Mouse (Mus musculus) liver, embryonic 15.5 days (tissue): ENCODE results near the gene Ucp2. TPM values are rescaled to one million over a fixed set of nuclear protein-coding genes. Genes with fewer than 3 reads are reported as not detected.

Experiments used
- ATAC-seq: fragments of 200-750 bp; cut with Nextera tagmentation; 2 replicates; pipeline ENCODE4 v1.8.0; 2017; ENCODE audit warnings: moderate number of reproducible peaks, mild to moderate bottlenecking, moderate library complexity; ENCODE audit not compliant: insufficient read depth
- H3K27ac ChIP-seq: fragments of 300-500 bp; sonication (generic); replicated peaks from 2 replicates; pipeline ENCODE4 v1.5.1; 2015; ENCODE audit warnings: mild to moderate bottlenecking, inconsistent platforms
- H3K27me3 ChIP-seq: fragments of 300-500 bp; sonication (generic); 2 replicates; pipeline ENCODE4 v1.6.1; 2015; ENCODE audit warnings: mild to moderate bottlenecking, inconsistent platforms
- H3K36me3 ChIP-seq: fragments of 300-500 bp; sonication (generic); replicated peaks from 2 replicates; pipeline ENCODE4 v1.6.1; 2015; ENCODE audit warnings: moderate library complexity, mild to moderate bottlenecking, inconsistent platforms
- H3K4me1 ChIP-seq: fragments of 300-500 bp; sonication (generic); replicated peaks from 2 replicates; pipeline ENCODE4 v1.6.1; 2015; ENCODE audit warnings: inconsistent platforms
- H3K4me2 ChIP-seq: fragments of 300-500 bp; sonication (generic); 2 replicates; pipeline ENCODE4 v1.6.1; 2015; ENCODE audit warnings: moderate library complexity, mild to moderate bottlenecking, inconsistent platforms
- H3K4me3 ChIP-seq: fragments of 300-500 bp; sonication (generic); replicated peaks from 2 replicates; pipeline ENCODE4 v1.5.1; 2015; ENCODE audit warnings: mild to moderate bottlenecking, inconsistent platforms
- H3K9ac ChIP-seq: fragments of 300-500 bp; sonication (generic); 2 replicates; pipeline ENCODE4 v1.6.1; 2015; ENCODE audit warnings: moderate library complexity, mild to moderate bottlenecking, inconsistent platforms
- H3K9me3 ChIP-seq: fragments of 300-500 bp; sonication (generic); replicated peaks from 2 replicates; pipeline ENCODE4 v1.6.1; 2016; ENCODE audit warnings: inconsistent platforms
- WGBS: fragments of 180-500 bp; shearing (Covaris S2); methylation state at CpG from one replicate; pipeline ENCODE4 v1.1.7; 2015; ENCODE audit warnings: mixed read lengths; ENCODE audit not compliant: insufficient replicate concordance; 5-methylcytosine and 5-hydroxymethylcytosine counted together
- polyA plus RNA-seq: library from polyadenylated mRNA; unstranded; fragments of >200 nt; fragmentation: Nextera tagmentation; extraction: Ambion mirVana; gene quantifications from 2 replicates; pipeline ENCODE4 v1.2.1, GENCODE M21; 2015

Ucp2 gene
- 734 and 787 TPM in 2 replicates for polyA plus RNA-seq

DNA sequence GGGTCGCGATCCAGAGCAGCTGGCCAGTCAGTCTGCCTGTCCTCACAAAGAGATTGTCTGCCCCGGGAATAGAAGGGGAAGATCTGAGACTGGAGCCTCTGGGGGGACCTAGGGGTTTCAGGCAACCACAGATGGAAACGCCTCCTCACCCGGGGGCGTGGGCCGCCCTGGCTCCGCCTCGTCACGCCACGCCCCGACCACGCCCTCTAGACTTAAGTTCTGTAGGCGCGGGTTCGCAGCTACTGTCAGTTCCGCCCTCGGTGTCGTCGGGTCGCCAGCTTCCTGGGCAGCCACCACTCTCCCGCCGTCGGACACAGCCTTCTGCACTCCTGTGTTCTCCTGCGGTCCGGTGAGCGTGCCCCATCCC is at the start of gene Ucp2:
Gene Ucp2 (plus strand): TSS at position 221 of the 367 bp plus-strand sequence.
- Histone ChIP-seq H3K4me2 (peak within 1 kb of the TSS; percentile 93), H3K27ac (peak within 1 kb of the TSS; percentile 93), H3K9me3 (no peaks in the 10 kb centered on the region), H3K4me1 (peaks cover 54% of the 10 kb centered on the region), H3K36me3 (peaks cover 42% of the 10 kb centered on the region), H3K9ac (peak within 1 kb of the TSS; percentile 90), H3K27me3 (no peaks in the 10 kb centered on the region), H3K4me3 (peak within 1 kb of the TSS; percentile 79)
- peak; percentile 84 for ATAC-seq
- 0% methylated on average over 27 of the region's 27 CpGs for WGBS

DNA sequence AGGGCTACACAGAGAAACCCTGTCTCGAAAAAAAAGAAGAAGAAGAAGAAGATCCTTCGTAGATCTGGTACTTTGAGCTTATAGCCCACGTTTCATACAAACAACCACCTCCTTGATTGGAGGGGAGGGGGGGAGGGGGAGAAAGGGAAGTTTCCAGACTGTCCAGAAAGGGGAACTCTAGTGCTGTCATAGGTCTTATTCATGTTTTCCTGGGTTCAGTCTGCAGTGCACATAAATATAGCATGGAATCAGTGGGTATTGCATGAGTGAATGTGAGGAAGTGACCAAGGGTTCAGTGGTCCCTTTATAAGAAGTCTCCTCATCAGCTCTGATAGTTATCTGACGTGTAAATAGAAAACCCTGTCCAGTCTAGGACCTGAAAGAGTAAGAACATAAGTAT is 49.4 kb upstream of the Ucp2 start:
- H3K27ac ChIP-seq, result no peak overlapping the region
- H3K4me2 ChIP-seq, result no peak overlapping the region
- ATAC-seq, result no peak
- H3K36me3 ChIP-seq, result peaks cover 79% of the 10 kb centered on the region
- H3K27me3 ChIP-seq, result no peaks in the 10 kb centered on the region
- no peaks in the 10 kb centered on the region for H3K9me3 ChIP-seq
- 37% methylated on average over 4 of the region's 4 CpGs for WGBS
- H3K4me3 ChIP-seq, result no peak overlapping the region
- H3K4me1 ChIP-seq, result no peaks in the 10 kb centered on the region; the same call in 1 of the 2 replicates
- H3K9ac ChIP-seq, result no peak overlapping the region

DNA sequence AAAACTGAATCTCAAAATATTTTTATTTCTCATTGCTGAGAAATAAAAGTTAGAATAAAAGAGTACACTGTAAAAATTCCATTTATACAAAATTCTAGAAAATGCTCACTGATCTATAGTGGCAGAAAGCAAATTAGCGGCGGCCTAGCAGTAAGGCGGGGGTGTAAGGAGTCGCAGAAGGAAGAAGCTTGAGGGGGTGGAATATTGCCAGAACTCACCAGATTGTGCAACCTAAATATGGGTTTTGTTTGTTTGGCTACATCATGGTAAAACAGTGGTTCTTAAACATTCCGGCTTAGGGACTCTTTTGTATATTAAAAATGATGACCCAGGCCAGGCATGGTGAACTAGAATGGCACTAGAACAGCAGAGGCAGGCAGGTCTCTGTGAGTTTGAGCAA is 46.9 kb upstream of the Ucp2 start:
- WGBS, result 94% methylated on average over 5 of the region's 5 CpGs
- no peak overlapping the region for H3K27ac ChIP-seq
- no peaks in the 10 kb centered on the region for H3K27me3 ChIP-seq
- no peak for ATAC-seq
- no peaks in the 10 kb centered on the region for H3K9me3 ChIP-seq
- H3K4me2 ChIP-seq, result no peak overlapping the region
- peaks cover 84% of the 10 kb centered on the region for H3K36me3 ChIP-seq
- no peak overlapping the region for H3K4me3 ChIP-seq
- no peak overlapping the region for H3K9ac ChIP-seq
- no peaks in the 10 kb centered on the region; the same call in 1 of the 2 replicates for H3K4me1 ChIP-seq

- Histone ChIP-seq H3K4me1 (no peaks in the 10 kb centered on the region; the same call in 1 of the 2 replicates), H3K4me3 (no peak overlapping the region), H3K36me3 (peaks cover 86% of the 10 kb centered on the region), H3K4me2 (no peak overlapping the region), H3K9me3 (no peaks in the 10 kb centered on the region), H3K27ac (no peak overlapping the region), H3K9ac (no peak overlapping the region), H3K27me3 (no peaks in the 10 kb centered on the region)
- WGBS, result 87% methylated on average over 12 of the region's 12 CpGs
- ATAC-seq, result no peak
Measured at GRCm38 (mm10) chr7:100448530-100448929, 44.6 kb upstream of the Ucp2 start.

DNA sequence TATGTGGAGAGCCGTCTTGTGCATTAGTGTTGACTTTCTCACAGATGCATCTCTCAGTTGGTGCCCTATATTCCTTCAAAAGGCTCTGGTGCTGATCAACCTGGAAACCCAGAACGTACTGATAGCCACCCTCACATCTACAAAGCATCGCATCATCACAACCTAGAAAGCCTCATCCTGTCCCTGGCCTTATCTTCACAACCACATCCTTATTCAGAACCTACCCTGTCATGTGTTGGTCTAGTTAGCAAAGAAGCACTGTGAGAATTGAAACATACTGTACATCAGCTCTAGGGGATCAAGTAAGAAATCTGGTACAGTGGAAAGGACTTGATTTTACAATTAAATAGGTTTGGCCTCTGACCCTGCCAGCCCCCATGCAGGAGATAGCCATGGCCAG is 44.2 kb upstream of the Ucp2 start:
- H3K9me3 ChIP-seq, result no peaks in the 10 kb centered on the region
- H3K4me1 ChIP-seq, result no peaks in the 10 kb centered on the region; the same call in 1 of the 2 replicates
- H3K9ac ChIP-seq, result no peak overlapping the region
- H3K36me3 ChIP-seq, result peaks cover 86% of the 10 kb centered on the region
- no peak overlapping the region for H3K27ac ChIP-seq
- no peaks in the 10 kb centered on the region for H3K27me3 ChIP-seq
- no peak for ATAC-seq
- H3K4me3 ChIP-seq, result no peak overlapping the region
- 50% methylated on average over 3 of the region's 3 CpGs for WGBS
- no peak overlapping the region for H3K4me2 ChIP-seq

- no peaks in the 10 kb centered on the region for H3K27me3 ChIP-seq
- H3K9ac ChIP-seq, result peak overlapping the region; percentile 45
- ATAC-seq, result peak; percentile 88
- H3K9me3 ChIP-seq, result no peaks in the 10 kb centered on the region
- H3K36me3 ChIP-seq, result peaks cover 66% of the 10 kb centered on the region
- 24% methylated on average over 1 of the region's 1 CpGs for WGBS
- peaks cover 59% of the 10 kb centered on the region for H3K4me1 ChIP-seq
- H3K27ac ChIP-seq, result peak overlapping the region; percentile 100
- H3K4me3 ChIP-seq, result no peak overlapping the region
- peak overlapping the region; percentile 39 for H3K4me2 ChIP-seq
Measured at GRCm38 (mm10) chr7:100458153-100458552, 35.0 kb upstream of the Ucp2 start.

DNA sequence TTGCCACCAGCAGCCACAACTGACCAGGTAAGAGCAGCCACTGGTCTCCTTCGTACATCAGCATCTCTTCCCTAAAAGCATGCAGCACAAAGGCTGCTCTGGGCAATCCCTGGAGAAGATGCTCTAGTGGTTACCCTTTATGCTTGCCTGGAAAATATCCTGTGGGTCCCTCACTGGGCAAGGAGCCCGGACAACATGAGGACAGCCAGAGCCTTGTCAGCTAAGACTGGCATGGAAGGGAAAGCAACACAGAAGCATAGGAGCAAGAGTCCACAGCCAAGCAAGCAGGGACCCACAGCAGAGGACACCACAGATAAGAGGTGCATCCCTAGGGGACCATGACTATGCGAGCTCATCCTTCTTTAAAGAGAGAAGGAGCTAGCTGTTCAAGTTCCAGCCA is 33.3 kb upstream of the Ucp2 start:
- Histone ChIP-seq H3K4me3 (no peak overlapping the region), H3K4me1 (peaks cover 76% of the 10 kb centered on the region), H3K27me3 (no peaks in the 10 kb centered on the region), H3K9me3 (no peaks in the 10 kb centered on the region), H3K36me3 (peaks cover 60% of the 10 kb centered on the region), H3K9ac (no peak overlapping the region), H3K4me2 (no peak overlapping the region), H3K27ac (peak overlapping the region; percentile 100)
- WGBS, result 78% methylated on average over 3 of the region's 3 CpGs
- ATAC-seq, result no peak

DNA sequence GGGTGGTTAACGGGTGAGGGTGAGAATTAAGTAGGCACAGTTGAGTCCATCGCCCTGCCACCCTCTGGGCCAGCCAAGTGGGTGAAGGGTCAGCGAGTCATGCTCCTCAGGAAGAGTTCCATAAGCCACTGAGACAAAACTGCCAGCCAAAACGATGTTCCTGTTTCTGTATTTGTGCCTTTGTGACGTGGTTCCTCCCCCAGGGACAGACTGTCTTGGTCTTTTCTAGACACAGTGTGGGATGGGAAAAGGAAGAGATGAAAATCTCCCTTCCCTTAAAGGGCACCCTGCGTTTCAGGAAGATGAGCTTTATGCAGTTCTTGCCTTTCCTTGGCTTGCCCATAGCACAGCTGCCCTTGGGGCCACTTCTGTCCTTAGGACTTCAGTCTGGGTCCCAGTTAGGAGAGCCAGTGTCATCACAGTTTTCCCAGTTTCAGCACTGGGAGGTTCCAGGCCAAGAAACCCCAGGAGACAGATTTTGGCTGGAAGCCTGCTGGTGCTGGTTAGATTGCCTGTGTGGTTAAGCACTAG is 31.5 kb upstream of the Ucp2 start:
- H3K36me3 ChIP-seq, result peaks cover 45% of the 10 kb centered on the region
- H3K4me1 ChIP-seq, result peaks cover 93% of the 10 kb centered on the region
- H3K27me3 ChIP-seq, result no peaks in the 10 kb centered on the region
- no peak for ATAC-seq
- H3K9ac ChIP-seq, result peak overlapping the region; percentile 1; the same call in 1 of the 2 replicates
- H3K9me3 ChIP-seq, result no peaks in the 10 kb centered on the region
- WGBS, result 43% methylated on average over 6 of the region's 6 CpGs
- peak overlapping the region; percentile 100 for H3K27ac ChIP-seq
- H3K4me3 ChIP-seq, result no peak overlapping the region
- H3K4me2 ChIP-seq, result peak overlapping the region; percentile 79; the same call in 1 of the 2 replicates

DNA sequence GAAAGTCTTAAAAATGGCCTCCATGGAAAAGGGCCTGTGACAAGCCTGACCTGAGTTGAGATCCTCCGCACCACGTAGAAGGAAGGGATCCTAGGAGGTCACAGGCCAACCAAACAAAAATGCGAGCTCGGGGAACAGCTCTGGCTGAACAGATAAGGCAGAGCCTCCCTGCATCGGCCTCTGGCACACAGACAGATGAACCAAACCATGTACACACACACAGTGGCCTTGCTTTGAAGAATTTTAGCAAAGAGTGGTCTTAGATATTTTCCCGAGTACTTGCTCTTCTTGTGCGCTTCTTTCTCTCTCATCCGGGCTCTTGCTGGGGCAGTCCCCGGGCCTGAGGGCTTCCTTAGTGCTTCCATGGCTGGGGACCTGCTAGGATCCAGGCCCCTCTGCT is 29.9 kb upstream of the Ucp2 start:
- peak overlapping the region; percentile 68 for H3K4me3 ChIP-seq
- H3K4me2 ChIP-seq, result peak overlapping the region; percentile 79
- peak overlapping the region; percentile 84 for H3K9ac ChIP-seq
- H3K4me1 ChIP-seq, result peaks cover 96% of the 10 kb centered on the region
- ATAC-seq, result peak; percentile 33
- H3K36me3 ChIP-seq, result peaks cover 41% of the 10 kb centered on the region
- peak overlapping the region; percentile 100 for H3K27ac ChIP-seq
- 28% methylated on average over 9 of the region's 9 CpGs for WGBS
- no peaks in the 10 kb centered on the region for H3K9me3 ChIP-seq
- no peaks in the 10 kb centered on the region for H3K27me3 ChIP-seq

DNA sequence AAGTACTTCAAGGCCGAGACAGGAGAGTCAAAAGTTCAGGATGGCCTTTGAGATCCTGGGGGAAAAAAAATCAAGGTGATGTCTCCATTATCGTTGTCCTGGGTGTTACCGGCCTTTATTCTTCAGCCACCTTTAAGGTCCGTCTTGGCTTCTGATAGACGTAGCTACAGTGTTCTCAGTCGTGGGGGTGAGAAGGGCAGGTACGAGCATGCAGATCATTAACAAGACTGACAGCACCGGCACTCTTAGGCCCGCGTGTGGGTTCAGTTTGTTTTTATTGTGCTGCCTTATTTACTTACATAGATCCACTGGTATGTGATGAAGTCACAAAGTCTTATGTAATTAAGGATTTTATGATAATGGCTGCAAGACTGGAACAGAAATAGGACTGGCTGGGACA is 29.4 kb upstream of the Ucp2 start:
- Histone ChIP-seq H3K4me2 (peak overlapping the region; percentile 79), H3K4me3 (peak overlapping the region; percentile 68), H3K36me3 (peaks cover 43% of the 10 kb centered on the region), H3K9me3 (no peaks in the 10 kb centered on the region), H3K9ac (peak overlapping the region; percentile 84), H3K27me3 (no peaks in the 10 kb centered on the region), H3K4me1 (peaks cover 96% of the 10 kb centered on the region), H3K27ac (peak overlapping the region; percentile 100)
- WGBS, result 74% methylated on average over 10 of the region's 10 CpGs
- no peak for ATAC-seq

DNA sequence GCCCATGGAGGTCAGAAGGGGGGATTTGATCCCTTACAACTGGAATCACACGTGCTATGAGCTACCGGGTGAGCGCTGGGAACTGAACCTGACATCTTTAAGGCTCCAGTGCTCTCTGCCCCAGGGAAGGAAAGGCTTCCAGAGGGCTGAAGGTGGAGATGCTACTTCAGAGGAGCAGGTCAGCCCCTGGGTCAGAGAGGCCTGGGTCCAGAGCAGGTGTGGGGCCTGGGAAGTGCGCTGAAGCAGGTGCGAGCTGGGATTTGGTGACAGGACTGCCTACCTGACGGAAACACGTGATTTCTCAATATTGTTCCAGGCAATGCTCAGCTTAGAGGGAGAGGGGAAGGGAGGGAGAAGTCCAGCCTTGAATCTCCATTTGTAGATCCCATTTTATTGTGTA is 28.9 kb upstream of the Ucp2 start:
- Histone ChIP-seq H3K27ac (peak overlapping the region; percentile 100), H3K4me1 (peaks cover 96% of the 10 kb centered on the region), H3K4me3 (peak overlapping the region; percentile 68)

GRCm38 (mm10) chr7:100465248-100465647 is 27.9 kb upstream of the Ucp2 start:
- H3K36me3 ChIP-seq, result peaks cover 47% of the 10 kb centered on the region
- peaks cover 94% of the 10 kb centered on the region for H3K4me1 ChIP-seq
- no peaks in the 10 kb centered on the region for H3K9me3 ChIP-seq
- WGBS, result 67% methylated on average over 4 of the region's 4 CpGs
- H3K27me3 ChIP-seq, result no peaks in the 10 kb centered on the region
- H3K27ac ChIP-seq, result peak overlapping the region; percentile 100
- peak overlapping the region; percentile 68 for H3K4me3 ChIP-seq
- H3K4me2 ChIP-seq, result peak overlapping the region; percentile 79
- H3K9ac ChIP-seq, result peak overlapping the region; percentile 84
- ATAC-seq, result no peak

More for the DNA sequence above, 28.9 kb upstream of the Ucp2 start:
- 97% methylated on average over 7 of the region's 7 CpGs for WGBS
- H3K27me3 ChIP-seq, result no peaks in the 10 kb centered on the region
- H3K9me3 ChIP-seq, result no peaks in the 10 kb centered on the region
- H3K4me2 ChIP-seq, result peak overlapping the region; percentile 79
- no peak for ATAC-seq
- peak overlapping the region; percentile 84 for H3K9ac ChIP-seq
- peaks cover 48% of the 10 kb centered on the region for H3K36me3 ChIP-seq
